ENCODE assay signal across 11 mouse cellular contexts in the genomic region with DNA sequence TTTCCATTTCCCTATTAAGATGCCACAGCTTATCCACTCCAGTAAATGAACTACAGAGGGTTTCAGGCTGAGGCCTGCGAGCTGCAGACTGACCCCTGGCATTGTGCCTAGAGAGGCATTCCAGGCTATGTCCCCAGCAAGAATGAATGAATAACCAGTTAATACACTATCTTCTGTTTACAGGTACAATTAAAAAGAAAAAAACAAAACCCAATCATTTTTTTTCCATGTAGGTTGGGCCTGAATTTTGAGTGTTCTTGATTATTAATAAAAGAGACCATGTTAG. TPM values are rescaled to one million over a fixed set of nuclear protein-coding genes. Genes with fewer than 3 reads are reported as not detected.
A peak's percentile ranks its signal among the peaks of the same experiment; 100 is the strongest.
DNase-seq lines count a peak whose midpoint lies in the region; ATAC-seq and TF ChIP-seq lines count a peak whose summit lies in the region.
"Had no signal": no experiment of that assay in that cellular context is flagged by ENCODE, and none has a peak within 500 bp of the region (broad histone marks: within the 10 kb centered on the region; RNA-seq: fewer than 3 reads in every experiment).

No protein-coding gene starts in this region.

- H3K9ac ChIP-seq in embryonic facial prominence, embryonic 14.5 days (ENCODE audit: low read depth, low read length) = no peak overlapping the region
- no peak overlapping the region for H3K9ac ChIP-seq in lung, embryonic 14.5 days
- H3K9ac ChIP-seq in liver, embryonic 16.5 days (ENCODE audit: low read depth, low read length) = no peak overlapping the region

- ATAC-seq in embryonic facial prominence, embryonic 14.5 days (ENCODE audit: low read depth) = no peak
- no peak for ATAC-seq in lung, embryonic 14.5 days (ENCODE audit: insufficient read depth)
- peak; percentile 72 for ATAC-seq in liver, embryonic 16.5 days (ENCODE audit: low read depth)

- no peak for TF ChIP-seq CTCF in lung, embryonic 14.5 days (IDR thresholded peaks at IDR 0.05; ENCODE audit: low read depth)

- no peaks in the 10 kb centered on the region for H3K27me3 ChIP-seq in embryonic facial prominence, embryonic 14.5 days (replicated peaks; ENCODE audit: control insufficient read depth, insufficient read depth, low read length)
- no peaks in the 10 kb centered on the region for H3K27me3 ChIP-seq in embryonic facial prominence, embryonic 10.5 days (replicated peaks; ENCODE audit: low read depth, poor library complexity, severe bottlenecking)
- H3K27me3 ChIP-seq in lung, embryonic 14.5 days (ENCODE audit: insufficient read depth, low read length) = no peaks in the 10 kb centered on the region
- H3K27me3 ChIP-seq in liver, embryonic 16.5 days (ENCODE audit: control insufficient read depth, insufficient read depth, low read depth, low read length) = no peaks in the 10 kb centered on the region

- H3K4me3 ChIP-seq in embryonic facial prominence, embryonic 14.5 days (ENCODE audit: low read depth, low read length) = no peak overlapping the region
- H3K4me3 ChIP-seq in embryonic facial prominence, embryonic 10.5 days = no peak overlapping the region
- no peak overlapping the region for H3K4me3 ChIP-seq in lung, embryonic 14.5 days (ENCODE audit: low read depth, low read length)
- no peak overlapping the region for H3K4me3 ChIP-seq in liver, embryonic 16.5 days (ENCODE audit: low read depth, low read length)

- no peaks in the 10 kb centered on the region for H3K9me3 ChIP-seq in embryonic facial prominence, embryonic 14.5 days (ENCODE audit: control insufficient read depth, low read length)
- no peaks in the 10 kb centered on the region for H3K9me3 ChIP-seq in embryonic facial prominence, embryonic 10.5 days
- H3K9me3 ChIP-seq in lung, embryonic 14.5 days (ENCODE audit: low read depth, low read length) = no peaks in the 10 kb centered on the region
- no peaks in the 10 kb centered on the region for H3K9me3 ChIP-seq in liver, embryonic 16.5 days (replicated peaks; ENCODE audit: control insufficient read depth, low read length)

- peak; percentile 12 for DNase-seq in embryonic facial prominence, embryonic 14.5 days (ENCODE audit: low spot score)
- DNase-seq in embryonic facial prominence, embryonic 10.5 days (ENCODE audit: low spot score) = no peak
- peak; percentile 63 for DNase-seq in lung, embryonic 14.5 days
- DNase-seq in lung, postnatal 4 days = no peak
- DNase-seq in kidney, adult 18-20 months = peak; percentile 73
- DNase-seq in gastrocnemius, postnatal 10 days = no peak
- DNase-seq in neural tube, embryonic 10.5 days (ENCODE audit: extremely low spot score, low spot score) = no peak
- DNase-seq: adrenal gland, adult 8-10 months; cerebellum, adult 8-10 months had no signal

- no peaks in the 10 kb centered on the region for H3K4me1 ChIP-seq in embryonic facial prominence, embryonic 14.5 days (ENCODE audit: control insufficient read depth, insufficient read depth, low read length)
- H3K4me1 ChIP-seq in embryonic facial prominence, embryonic 10.5 days = 0 out of 2 replicates have a peak, but pooled peaks cover 2% of the 10 kb centered on the region
- no peaks in the 10 kb centered on the region for H3K4me1 ChIP-seq in lung, embryonic 14.5 days (ENCODE audit: insufficient read depth)
- H3K4me1 ChIP-seq in liver, embryonic 16.5 days (ENCODE audit: control insufficient read depth, low read depth, low read length) = peaks cover 2% of the 10 kb centered on the region; the same call in 1 of the 2 replicates

- WGBS in embryonic facial prominence, embryonic 14.5 days = 28% methylated on average over 1 of the region's 1 CpGs
- WGBS in embryonic facial prominence, embryonic 10.5 days = 49% methylated on average over 1 of the region's 1 CpGs
- 3% methylated on average over 1 of the region's 1 CpGs for WGBS in lung, embryonic 14.5 days
- 41% methylated on average over 1 of the region's 1 CpGs for WGBS in liver, embryonic 16.5 days (ENCODE audit: insufficient replicate concordance)

- no peaks in the 10 kb centered on the region for H3K36me3 ChIP-seq in embryonic facial prominence, embryonic 14.5 days (ENCODE audit: control insufficient read depth, insufficient read depth, low read length)
- no peaks in the 10 kb centered on the region for H3K36me3 ChIP-seq in embryonic facial prominence, embryonic 10.5 days (replicated peaks)
- H3K36me3 ChIP-seq in lung, embryonic 14.5 days (ENCODE audit: insufficient read depth) = no peaks in the 10 kb centered on the region
- H3K36me3 ChIP-seq in liver, embryonic 16.5 days (ENCODE audit: control insufficient read depth, insufficient read depth) = no peaks in the 10 kb centered on the region

- H3K27ac ChIP-seq in embryonic facial prominence, embryonic 14.5 days (replicated peaks; ENCODE audit: low read depth, low read length) = no peak overlapping the region
- no peak overlapping the region for H3K27ac ChIP-seq in embryonic facial prominence, embryonic 10.5 days (replicated peaks)
- H3K27ac ChIP-seq in lung, embryonic 14.5 days (ENCODE audit: low read depth) = no peak overlapping the region
- peak overlapping the region; percentile 65 for H3K27ac ChIP-seq in liver, embryonic 16.5 days (ENCODE audit: low read length)

- no peak overlapping the region for H3K4me2 ChIP-seq in embryonic facial prominence, embryonic 14.5 days (ENCODE audit: low read depth, low read length)
- H3K4me2 ChIP-seq in lung, embryonic 14.5 days = no peak overlapping the region
- H3K4me2 ChIP-seq in liver, embryonic 16.5 days (ENCODE audit: low read depth, low read length) = no peak overlapping the region
- H3K4me2 ChIP-seq: midbrain, embryonic 11.5 days had no signal

RNA-seq across cellular contexts. Expression of gene Cpeb2, which starts 14.2 kb away (rescaled TPM):
- 3.6 and 3.9 TPM in 2 replicates for polyA plus RNA-seq in embryonic facial prominence, embryonic 14.5 days (2014; fragmentation: Nextera tagmentation; extraction: Ambion mirVana)
- polyA plus RNA-seq in embryonic facial prominence, embryonic 10.5 days (2016; fragmentation: Nextera tagmentation; extraction: Ambion mirVana) = 1.2 and 1.4 TPM in 2 replicates
- polyA plus RNA-seq in lung, embryonic 14.5 days (2014; fragmentation: Nextera tagmentation; extraction: Ambion mirVana) = 1.8 and 1.9 TPM in 2 replicates
- polyA plus RNA-seq in liver, embryonic 16.5 days (2015; fragmentation: Nextera tagmentation; extraction: Ambion mirVana) = 1.2 and 1.4 TPM in 2 replicates
- 1 to 10 TPM; 5.8 to 6.0 TPM for total RNA-seq in gastrocnemius, postnatal 10 days (2021)

Comparison
In these comparisons a context has a peak if more than half of its experiments do, and no peak if none do; other contexts are left out.
1. DNase-seq: peak in embryonic facial prominence, embryonic 14.5 days (single experiment), lung, embryonic 14.5 days (single experiment) and kidney, adult 18-20 months (single experiment); none in embryonic facial prominence, embryonic 10.5 days (single experiment), lung, postnatal 4 days (0 of 2), gastrocnemius, postnatal 10 days (single experiment) and neural tube, embryonic 10.5 days (single experiment).